Mouse (Mus musculus) bone marrow macrophage, adult 2 months (primary cell): ENCODE results near the gene Trim38.

ENCODE experiments used
- CTCF ChIP-seq: IDR thresholded peaks from 2 replicates; pipeline ENCODE4 v1.5.1; 2012; ENCODE audit warnings: low read depth, mild to moderate bottlenecking, low read length, moderate library complexity
- POLR2A ChIP-seq: IDR thresholded peaks from 2 replicates; pipeline ENCODE4 v1.6.1; 2012; ENCODE audit warnings: mild to moderate bottlenecking, low read depth, low read length, borderline replicate concordance

DNA sequence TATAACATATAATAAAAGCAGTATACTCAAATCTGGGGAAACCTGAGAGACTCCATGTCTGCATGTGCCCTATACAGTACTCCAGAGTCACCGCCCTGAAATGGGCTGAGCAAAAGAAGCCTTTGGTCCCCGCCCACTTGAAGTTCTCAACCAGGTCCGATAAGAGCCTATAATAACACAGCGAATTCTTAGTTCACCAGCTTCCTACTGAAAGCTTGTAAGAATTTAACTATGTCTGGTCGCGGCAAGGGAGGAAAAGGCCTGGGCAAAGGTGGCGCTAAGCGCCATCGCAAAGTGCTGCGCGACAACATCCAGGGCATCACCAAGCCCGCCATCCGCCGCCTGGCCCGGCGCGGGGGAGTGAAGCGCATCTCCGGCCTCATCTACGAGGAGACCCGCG is 12.9 kb upstream of the Trim38 start, which contains the start of gene Hist1h4b:
- TF ChIP-seq POLR2A, result peak; percentile 57; the same call in 1 of the 2 replicates
- no peak for TF ChIP-seq CTCF
